Mouse (Mus musculus): Measurements from ENCODE around the gene Lpp.

Lpp gene

DNA sequence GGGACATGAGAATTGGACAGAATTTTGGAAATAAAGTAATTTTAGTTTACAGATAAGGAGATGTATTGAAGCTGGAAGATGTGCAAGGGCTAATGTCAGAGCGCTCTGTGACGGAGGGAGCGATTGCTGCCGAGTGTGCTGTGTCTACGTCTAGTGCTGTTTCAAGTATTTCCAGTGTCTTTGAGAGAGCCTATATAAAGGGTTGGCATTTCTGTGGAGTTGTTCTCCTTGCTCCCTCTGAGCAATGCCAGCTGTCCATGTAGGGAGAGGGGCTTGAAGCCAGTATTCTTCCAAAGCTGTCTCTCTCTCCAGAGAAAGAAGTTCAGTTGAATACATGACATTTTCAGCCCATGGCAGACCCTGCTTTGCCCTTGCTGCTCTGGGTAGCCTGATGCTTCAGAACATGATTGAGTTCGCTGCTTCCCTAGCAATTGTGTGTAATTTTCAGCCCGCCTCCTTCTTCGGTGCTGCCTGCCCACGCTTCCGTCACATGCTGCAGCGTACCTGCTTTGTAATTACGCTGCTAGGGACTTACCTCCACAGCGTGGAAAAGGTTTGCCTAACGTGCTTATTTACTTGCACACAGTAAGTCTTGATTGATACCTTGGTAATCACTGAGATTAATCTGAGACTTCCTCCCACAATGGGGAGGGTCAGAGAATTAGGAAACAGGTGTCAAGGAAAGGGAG, 207.1 kb downstream of the Lpp start:
- no peak for ATAC-seq (ENCODE audit: insufficient number of reproducible peaks, low FRiP score, low TSS enrichment)

DNA sequence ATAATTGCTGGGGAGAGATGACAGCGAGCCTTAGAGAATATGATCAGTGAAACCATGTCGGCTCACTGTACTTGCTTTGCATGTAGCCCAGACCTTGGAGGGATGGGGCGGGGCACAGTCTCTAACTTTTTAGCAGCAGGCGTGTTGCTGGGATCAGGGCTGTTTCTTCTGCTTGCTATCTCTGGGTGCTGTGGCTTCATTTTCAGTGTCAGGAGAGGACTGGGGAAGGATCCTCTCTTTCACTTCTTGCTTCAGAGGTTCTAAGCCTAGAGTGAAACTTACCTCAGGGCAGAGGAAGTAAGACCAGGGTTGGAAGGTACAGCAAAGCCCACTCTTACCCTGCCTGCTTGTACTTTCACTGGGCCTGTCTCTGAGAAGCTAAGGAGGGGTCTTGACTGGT, 210.0 kb downstream of the Lpp start:
- ATAC-seq (ENCODE audit: insufficient number of reproducible peaks, low FRiP score, low TSS enrichment) = no peak

DNA sequence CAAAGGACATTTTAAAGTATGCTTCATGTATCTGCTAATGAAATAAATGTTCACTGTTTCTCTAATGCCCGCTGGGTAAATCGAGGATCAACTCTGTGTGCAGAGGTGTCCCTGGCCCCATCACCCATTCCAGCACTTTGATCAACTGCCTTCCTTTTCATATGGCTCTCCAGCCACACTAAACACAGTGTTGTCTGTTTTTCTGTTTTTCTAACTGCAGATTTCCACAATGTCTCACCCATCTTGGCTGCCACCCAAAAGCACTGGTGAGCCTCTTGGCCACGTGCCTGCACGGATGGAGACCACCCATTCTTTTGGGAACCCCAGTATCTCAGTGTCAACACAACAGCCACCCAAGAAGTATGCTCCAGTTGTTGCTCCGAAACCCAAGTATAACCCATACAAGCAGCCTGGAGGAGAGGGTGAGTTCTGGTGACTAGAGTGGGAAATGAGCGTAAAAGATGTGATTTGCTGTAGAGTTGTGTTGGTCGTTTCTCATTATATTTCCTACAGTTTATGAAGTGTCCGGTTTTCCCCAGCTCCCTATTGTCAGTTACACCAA, 214.7 kb downstream of the Lpp start:
- ATAC-seq (ENCODE audit: insufficient number of reproducible peaks, low FRiP score, low TSS enrichment) = no peak

DNA sequence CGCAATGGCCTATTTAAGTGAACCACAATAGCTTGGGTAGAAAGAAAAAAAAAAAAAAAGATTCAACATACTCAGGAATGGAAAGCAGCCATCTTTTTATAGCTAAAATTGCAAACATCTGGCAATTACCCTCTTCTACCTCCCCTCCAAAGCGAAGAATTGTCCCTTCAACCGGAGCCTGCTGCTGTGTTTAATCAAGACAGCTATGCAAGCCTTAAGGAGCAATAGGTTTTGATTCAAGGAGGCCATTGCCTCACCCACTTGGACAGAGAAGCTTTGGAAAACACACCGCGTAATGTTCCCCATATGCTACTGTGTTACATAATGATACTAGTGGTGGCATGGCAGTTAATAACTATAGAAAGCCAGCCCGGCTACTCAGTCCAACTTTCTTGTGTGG, 226.2 kb downstream of the Lpp start:
- no peak for ATAC-seq (ENCODE audit: insufficient number of reproducible peaks, low FRiP score, low TSS enrichment)

DNA sequence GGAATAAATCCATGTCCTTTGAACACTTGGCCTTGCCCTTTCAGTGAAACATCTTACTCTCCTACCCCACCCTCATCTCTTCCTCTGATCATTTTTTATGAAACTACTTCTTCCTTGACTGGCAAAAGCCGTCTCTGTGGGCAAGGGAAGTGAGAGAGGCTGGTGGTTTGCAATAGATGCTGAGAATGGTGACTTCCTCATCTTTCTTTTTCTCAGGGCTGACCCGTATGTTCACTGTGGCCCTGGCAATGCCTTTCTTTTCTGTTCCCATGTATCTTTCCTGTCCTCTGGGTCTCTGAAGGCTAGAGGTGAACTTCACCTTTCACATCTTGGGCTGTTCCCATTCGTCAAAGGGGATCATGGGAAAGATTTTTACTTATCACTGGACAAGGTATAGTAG, 226.7 kb downstream of the Lpp start:
- no peak for ATAC-seq (ENCODE audit: insufficient number of reproducible peaks, low FRiP score, low TSS enrichment)

DNA sequence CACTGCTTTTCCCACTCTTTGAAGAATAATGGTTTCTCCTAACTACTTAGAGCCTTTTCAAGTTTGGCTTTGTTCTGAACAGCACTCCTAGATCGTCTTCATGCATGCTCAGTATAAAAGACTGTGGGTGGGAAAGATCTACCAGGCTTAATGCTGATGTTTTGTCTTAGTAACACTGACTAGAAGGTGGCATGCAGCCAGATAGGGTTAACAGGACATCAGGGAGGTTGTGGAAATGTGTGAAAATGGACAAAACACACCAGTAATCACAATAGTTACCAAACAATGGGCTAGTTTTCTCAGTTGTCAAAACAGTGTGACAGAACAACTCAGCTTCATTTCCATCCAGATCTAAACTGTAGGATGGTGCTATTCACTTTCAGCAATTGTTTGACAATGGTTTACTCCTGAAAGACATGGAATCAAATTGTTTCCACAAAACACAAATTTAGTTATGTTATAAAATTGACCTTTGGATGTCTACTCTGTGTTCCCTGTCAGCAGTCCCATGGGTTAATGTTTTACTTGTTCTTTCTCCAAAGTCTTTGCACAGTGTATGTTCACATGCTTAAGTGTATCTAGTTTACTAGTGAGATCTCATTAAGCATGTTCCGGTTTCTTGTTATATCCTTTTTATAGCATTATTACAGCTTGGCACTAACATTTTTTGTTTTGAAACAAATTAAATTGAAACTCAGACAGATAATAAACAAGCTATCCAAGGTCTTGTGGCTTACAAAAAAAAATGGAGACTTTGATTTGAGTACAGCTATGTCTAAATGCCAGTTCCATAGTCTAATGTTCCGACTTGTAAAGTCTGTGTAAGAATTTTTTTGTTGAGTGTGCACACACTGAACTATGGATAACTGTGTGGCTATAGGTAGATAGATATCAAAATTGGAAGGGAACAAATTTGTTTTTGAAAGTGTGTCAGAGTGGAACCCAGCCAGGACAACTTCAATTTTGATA, 229.2 kb downstream of the Lpp start:
- ATAC-seq (ENCODE audit: insufficient number of reproducible peaks, low FRiP score, low TSS enrichment) = no peak

DNA sequence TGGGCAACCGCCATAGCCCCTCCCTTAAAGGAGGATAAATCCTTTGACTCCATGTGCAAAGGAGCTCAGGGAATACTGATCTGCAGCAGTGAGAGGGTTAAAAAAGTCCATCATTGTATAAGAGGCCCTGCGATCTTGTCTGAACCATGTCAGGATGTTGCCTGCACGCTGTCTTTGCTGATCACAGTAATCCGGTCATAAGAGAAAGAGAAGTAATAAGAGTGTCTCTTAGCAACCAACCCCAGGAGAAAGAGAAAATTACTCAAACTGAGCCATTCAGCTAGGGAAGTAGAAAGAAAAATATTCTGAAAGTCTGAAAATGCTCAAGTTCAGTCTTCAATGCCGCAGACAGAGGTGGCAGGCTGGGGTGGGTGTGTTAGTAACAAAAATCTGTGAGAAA, 231.0 kb downstream of the Lpp start:
- ATAC-seq (ENCODE audit: insufficient number of reproducible peaks, low FRiP score, low TSS enrichment) = no peak

DNA sequence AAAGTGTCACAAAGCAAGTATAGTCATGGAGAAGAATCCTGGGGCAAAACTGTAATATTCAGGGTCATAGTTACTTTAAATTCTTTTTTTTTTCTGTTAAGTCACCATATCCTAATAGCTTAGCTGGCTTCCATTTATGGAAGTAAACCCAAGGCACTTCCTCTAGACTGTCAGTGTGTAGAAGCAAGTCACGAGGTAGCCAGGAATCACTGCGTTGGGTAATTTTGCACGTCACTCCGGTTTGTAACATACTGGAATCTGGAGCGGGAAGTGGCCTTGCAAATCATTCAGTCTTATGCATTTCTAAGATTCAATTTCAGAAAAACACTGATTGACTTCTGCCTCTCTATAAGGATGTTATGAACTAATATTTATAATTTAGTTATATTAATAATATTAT, 232.3 kb downstream of the Lpp start:
- ATAC-seq (ENCODE audit: insufficient number of reproducible peaks, low FRiP score, low TSS enrichment) = no peak

DNA sequence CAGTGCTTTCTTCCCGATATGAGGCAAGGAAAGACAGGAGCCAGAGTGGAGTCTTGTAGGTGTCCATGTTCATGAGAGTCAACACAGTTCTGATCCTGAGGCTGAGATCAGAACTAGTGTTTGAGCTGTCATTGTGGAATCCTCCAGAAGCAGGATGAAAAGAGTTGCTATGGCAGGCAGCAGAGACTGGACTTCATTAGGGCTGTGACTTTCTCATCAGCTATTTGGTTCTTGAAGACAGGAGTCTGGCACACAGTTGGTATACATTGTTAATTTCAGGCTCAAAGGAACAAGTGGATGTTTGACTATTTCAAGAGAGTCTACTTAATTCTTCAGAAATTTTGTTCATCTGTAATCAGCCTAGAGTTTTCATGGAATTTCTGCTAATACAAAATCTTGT, 235.5 kb downstream of the Lpp start:
- ATAC-seq (ENCODE audit: insufficient number of reproducible peaks, low FRiP score, low TSS enrichment) = no peak

DNA sequence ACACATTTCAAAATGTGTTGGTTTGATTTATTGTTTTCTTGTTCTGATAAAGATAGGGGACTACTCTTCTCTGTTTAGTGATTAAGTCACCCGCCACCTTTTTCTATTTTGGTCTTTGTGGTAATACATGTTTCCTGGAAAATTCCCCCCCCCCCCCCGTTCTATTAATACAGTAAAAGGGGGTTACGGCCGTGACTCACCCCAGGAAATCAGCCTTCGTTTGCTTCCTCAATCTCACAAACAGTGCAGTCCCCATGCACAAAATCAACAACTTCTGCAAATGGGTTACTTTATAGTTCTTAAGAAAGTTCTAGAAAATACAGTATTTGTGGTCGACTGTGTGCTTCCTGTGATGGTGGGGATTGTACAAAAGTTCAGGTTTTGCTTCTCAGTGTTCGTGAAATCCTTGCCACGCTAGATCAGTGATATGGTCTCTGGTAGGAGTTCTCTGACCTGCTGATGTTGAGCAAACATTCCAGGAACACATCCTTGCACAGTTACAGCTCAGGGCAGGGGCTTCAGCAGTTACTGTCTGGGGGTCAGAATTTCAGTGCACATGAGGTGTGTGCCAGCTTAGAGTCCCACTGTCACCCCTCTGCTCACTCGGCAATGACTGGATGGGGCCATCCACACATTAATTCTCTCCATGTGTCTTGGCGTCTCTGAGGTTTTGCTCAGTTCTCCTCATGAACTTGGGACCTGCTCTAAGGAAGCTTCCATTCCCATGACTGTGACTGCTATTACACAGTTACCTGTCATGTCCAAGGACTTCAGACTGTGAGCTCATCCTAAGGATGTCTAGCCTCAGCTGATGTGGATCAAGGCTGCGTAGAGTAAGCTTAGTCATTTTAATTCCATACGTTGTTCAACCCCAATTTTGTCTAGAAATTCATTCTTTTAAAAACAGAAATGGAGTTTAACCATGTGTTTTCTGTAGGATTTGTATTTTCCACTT, 236.2 kb downstream of the Lpp start:
- no peak for ATAC-seq (ENCODE audit: insufficient number of reproducible peaks, low FRiP score, low TSS enrichment)

DNA sequence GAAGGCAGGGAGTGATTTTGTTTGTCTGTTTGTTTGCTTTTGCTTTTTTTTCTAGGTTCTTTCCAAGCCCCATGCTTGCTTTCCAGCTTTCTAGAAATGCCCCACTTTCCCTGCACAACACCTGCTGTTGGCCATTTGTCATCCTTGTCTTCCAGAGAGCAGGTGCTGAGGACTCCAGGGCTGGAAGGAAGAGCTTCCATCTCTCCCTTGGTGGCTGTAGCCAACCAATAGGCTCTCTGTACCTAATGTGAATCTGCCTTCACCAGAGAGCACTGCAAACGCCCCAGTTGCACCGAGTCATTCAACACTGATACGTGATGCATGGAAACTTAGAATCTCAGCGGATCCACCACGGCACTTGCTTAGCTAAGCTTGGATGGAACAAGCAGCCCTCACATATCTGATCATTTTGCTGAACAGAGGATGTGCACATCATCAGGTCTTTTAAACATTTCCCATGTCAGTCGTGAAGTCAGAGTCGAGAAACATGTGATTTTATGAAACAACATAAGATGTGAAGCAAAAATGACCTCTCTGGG, 242.1 kb downstream of the Lpp start:
- peak; percentile 99 for ATAC-seq (ENCODE audit: insufficient number of reproducible peaks, low FRiP score, low TSS enrichment)

DNA sequence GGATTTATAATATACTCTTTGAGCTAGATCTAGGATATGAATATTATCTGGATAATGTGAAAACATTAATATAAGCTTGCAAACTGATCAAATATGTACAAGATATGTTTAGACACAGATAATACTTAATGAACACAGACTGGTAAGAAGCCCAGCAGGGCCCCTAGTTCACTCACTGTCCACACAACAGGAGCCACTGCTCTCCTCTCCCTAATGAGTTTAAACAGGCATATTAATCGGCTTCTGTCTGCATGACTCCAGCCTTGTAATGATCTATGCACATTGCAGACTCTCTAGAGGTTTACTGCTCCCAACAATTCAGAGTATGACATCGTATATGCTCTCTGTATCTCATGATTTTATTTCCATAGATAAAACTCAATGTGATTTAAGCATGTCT, 243.6 kb downstream of the Lpp start:
- no peak for ATAC-seq (ENCODE audit: insufficient number of reproducible peaks, low FRiP score, low TSS enrichment)

DNA sequence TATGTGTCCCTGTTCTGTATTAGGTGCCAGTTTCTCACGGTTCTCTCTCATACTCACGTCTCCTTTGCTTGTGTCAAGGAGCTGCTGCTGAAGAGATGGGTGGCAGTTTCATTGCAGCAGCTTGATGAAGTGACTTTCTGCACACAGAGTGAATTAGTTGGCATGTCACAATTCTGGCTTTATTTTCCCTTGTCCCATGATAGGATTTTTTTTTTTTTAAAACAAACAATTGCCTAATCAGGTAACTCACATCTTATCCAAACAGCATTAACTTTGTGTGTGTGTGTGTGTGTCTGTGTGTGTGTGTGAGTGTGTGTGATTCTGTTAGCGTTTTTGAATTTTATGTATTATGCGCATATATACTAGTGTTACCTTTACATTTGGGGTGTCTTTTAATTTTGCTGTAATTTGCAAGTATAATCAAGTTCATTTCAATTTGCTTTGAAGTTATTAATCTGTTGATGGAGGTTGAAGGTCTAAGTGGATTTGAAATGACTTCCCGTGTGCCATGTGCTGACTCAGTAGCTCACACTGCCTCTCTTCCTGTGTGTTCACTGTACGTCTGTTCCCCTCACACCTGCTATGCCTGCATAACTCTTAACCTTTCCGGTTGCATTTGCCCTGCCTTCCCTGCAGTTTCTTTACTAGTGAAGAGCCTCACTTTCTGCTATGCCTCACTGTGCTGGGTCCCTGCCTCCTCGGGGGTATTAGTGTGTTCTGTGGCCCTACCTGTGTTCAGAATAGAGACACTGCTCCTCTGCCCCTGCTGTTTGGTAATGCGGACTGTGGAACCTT, 247.9 kb downstream of the Lpp start:
- no peak for ATAC-seq (ENCODE audit: insufficient number of reproducible peaks, low FRiP score, low TSS enrichment)

DNA sequence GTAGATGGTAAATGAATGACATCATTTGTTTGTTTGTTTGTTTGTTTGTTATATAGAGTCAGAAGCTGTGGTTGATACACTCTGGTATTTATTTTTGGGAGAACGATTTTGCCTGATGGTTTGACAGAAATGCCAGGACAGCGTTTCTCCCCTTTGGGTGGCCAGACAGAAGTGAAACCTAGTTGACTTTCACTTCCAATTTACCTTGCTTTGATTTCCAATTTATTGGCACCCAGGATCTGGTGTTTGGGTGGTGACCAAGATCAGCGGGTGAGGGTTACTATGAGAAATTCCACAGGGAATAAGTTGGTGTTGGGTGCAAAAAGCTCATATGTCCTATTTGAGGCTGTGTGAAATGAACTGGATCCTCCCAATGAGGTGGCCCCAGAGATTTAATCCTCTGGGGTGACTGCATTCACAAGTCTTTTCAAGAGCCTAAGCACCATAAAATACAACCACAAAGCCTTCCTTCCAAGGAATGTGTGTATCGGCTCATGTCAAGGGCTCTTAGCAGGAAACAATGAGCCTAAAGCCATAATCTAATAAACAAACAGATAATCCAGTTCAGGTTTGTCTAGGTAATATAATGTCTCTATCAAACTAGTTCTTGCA, 249.8 kb downstream of the Lpp start:
- ATAC-seq (ENCODE audit: insufficient number of reproducible peaks, low FRiP score, low TSS enrichment) = no peak

DNA sequence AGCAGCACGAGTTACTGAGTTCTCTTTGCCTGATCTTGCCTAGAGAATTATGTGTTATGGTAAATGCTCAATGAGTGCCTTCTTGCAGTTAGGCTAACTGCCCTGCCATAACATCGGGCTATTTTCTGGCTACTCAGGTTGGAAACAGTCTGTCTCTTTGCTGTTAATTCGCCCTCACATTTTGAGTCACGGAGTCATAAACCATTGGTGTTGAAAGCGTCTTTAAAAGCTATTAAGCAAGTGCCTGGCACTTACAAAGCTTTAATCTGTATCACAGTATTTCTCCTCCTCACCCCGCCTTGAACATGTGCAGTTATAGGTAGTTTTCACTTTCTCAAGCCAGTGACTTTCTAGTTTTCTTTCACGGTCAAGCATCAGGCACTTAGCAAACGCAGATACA, 250.8 kb downstream of the Lpp start:
- no peak for ATAC-seq (ENCODE audit: insufficient number of reproducible peaks, low FRiP score, low TSS enrichment)

DNA sequence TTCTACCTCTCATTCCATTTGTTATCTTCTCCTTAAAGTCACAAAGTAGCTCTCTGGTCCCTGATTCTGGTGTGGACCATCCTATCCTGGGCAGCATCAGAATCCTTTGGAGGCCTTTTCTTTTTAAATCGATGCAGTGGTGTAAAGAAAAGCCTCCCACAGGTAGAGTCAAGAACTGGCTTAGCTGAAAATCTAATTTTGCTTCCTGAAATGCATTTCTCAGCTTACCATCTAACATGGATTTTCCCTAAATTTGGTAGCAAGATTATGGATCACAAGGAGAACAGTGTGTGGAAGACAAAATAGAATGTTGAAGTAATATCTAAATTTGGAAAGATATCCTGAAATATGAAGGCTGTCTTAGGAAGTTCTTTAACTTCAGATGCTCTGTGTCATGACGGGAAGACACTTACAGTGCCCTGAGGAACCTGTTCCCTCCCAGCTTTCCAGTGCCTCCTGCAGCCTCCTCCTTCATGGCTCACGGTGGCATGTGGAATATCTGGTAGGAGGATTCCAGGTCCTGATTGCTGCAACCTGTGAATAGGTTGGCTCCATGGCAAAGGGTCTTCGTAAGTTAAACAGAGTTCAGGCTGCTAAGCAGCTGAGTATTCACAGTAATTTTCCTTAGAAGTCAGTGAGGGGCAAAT, 251.6 kb downstream of the Lpp start:
- ATAC-seq (ENCODE audit: insufficient number of reproducible peaks, low FRiP score, low TSS enrichment) = no peak

DNA sequence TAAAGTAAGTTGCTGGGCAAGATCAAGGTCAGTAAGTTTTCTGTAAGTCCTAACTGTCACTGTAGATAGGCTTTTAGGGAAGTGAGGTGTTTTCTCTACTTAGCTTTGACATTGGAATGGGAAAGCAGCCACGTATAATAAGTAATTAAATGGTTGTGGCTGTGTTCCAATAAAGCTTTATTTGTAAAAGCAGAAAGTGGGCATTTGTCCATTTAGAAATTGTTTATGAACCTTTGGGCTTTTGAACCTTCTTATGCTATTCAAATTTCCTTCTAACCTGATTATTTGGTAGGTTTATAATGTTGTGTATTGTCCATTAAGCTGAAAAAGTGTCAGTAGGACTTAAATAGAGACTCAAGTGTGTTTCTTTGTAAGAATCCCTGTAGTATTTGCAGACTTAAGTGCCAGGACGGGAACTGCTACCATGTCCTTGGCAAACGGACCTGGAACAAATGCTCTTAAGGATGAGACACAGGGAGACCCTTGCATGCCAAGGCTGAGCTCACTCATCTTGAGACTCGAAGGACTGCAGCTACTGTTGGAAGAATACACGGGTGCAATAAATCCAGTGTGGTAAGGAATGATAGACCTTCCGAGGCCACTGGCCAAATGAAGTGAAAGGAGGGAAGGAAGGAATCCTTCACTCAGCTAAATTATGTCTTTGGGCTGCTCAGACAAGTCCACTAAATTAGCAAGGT, 252.7 kb downstream of the Lpp start:
- ATAC-seq (ENCODE audit: insufficient number of reproducible peaks, low FRiP score, low TSS enrichment) = no peak
